Mouse (Mus musculus) retina, embryonic 14.5 days (tissue): ENCODE results near the gene Trim52.
"Not testable (repeated sequence)": the region's sequence is repeated elsewhere in the genome, so short reads cannot be mapped to it uniquely, and the experiment has no call there.

Source experiments
- DNase-seq: peaks from one replicate; pipeline ENCODE4 v3.0.0-alpha.2; 2015; ENCODE audit warnings: low spot score

Gene Trim52

GRCm38 (mm10) chr14:106105980-106106379, at the start of gene Trim52:
Gene Trim52 (plus strand): TSS chr14:106106198.
- no peak for DNase-seq

- no peak for DNase-seq
Observed at GRCm38 (mm10) chr14:106072608-106073007, 33.4 kb upstream of the Trim52 start.

GRCm38 (mm10) chr14:106075181-106076064, 30.6 kb upstream of the Trim52 start:
- no peak for DNase-seq

- DNase-seq = no peak
Observed at GRCm38 (mm10) chr14:106088480-106089037, 17.4 kb upstream of the Trim52 start.

DNA sequence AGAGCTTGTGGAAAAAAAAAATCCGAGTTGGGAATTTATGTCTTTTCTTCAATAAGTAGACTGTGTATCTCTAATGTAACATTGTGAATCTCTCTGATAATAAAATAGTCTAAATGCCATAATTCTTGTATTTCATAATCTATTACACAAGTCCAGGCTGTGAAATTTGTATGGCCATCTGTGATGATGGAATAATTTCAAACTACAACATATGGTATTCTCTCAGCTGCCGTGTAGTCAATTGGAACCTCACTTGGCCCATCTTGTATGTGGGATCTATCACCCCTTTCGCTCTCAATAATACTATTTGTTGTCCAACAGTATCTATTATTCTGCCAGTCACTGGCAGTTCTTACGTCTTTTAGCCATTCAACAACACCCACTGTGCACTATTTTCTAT, 9.2 kb upstream of the Trim52 start:
- DNase-seq = no peak

- no peak for DNase-seq
Observed at GRCm38 (mm10) chr14:106100858-106101257, 5.1 kb upstream of the Trim52 start.

DNA sequence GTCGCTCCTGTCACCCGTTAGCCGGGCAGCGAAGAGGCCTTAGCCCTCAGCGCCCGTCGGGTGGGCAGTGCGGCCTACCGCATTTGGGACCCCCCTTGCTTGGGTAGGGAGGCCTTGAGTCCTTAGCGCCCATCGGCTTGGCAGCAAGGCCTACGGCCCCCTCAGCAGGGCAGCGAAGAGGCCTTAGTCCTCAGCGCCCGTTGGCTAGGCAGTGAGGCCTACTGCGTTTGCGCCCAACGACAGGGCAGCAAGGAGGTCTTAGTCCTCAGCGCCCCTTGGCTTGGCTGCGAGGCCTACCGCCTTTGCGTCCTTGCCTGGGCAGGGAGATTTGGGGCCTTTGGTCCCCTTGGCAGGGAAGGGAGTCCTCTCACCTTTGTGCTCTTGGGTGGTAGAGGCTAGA, 427 bp downstream of the Trim52 start:
- DNase-seq = no peak

- DNase-seq = no peak
Observed at GRCm38 (mm10) chr14:106119371-106119770, 13.4 kb downstream of the Trim52 start.

DNA sequence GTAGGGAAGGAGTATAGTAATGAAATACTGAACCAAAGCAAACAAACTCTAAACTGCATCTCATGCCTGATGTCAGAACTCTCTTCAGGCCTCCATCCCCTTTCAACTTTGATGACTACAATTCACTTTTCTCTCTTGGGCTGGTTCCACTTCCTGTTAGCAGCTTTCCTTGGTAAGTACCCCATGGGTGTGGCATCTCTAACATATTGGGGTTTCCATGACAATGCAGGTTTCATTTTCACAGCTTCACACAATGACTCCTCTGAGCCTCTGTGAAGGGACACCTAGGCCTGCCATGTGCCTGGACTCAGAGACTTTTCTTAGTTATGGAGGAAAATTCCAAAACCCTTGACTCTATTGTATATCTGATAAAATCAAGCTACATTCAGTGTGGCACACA, 30.3 kb downstream of the Trim52 start:
- no peak for DNase-seq

DNA sequence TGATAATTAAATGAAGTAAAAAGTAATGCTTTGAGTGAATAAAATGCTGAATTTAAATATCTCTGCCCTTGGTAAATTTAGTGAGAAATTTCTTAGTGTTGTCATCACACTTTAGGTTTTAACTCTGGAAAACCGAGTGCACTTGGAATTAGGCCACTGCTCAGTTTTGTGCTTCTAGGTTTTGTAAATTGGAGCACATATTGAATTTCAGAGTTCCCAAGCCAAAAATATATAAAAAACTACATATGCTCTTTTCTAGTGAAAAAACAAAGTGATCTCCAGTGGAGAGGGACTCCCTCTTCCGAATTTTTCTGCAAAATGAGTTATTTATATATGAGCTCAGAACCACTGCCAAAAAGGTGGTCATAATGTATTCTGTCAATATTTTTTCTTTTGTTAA, 45.2 kb downstream of the Trim52 start:
- DNase-seq = no peak

GRCm38 (mm10) chr14:106154879-106155576, 49.0 kb downstream of the Trim52 start:
- DNase-seq = no peak

DNA sequence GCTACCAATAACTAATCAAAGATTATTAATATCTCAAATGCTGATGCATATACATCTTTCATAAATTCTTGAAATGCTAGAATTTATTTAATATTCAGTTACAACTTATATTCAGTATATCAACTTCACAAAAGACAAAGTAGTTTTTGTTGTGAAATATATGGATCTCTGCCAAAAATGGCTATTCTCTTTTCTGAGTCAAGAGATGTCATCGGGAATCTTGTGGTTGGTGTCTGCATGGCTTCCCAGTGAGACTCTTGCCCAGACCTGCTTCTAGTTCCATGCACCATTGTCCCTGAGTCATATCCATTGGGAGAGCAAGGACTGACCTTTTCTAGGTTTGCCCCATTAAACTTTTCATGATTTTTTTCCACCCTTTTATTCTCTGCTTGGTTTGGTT, 50.5 kb downstream of the Trim52 start:
- no peak for DNase-seq

DNA sequence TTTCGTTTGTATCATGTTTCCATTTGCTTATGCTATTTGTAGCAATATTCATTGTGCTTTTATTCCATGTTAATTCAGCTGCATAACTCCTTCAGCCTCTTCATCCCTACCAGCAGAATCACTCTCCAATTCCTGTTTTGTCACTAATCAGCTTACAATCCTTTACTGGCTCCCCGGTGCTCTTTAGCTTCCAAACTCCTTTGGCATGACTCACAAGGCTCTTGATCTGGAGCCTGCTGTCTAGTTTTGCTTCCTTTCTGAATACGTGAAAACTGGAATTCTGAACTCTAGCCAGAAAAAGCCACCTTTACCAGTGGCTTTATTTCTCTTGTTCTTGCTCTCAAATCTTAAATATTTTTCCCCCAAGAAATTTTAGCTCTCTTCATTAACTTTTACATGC, 56.3 kb downstream of the Trim52 start:
- DNase-seq = no peak

GRCm38 (mm10) chr14:106163196-106163595, 57.2 kb downstream of the Trim52 start:
- no peak for DNase-seq

DNA sequence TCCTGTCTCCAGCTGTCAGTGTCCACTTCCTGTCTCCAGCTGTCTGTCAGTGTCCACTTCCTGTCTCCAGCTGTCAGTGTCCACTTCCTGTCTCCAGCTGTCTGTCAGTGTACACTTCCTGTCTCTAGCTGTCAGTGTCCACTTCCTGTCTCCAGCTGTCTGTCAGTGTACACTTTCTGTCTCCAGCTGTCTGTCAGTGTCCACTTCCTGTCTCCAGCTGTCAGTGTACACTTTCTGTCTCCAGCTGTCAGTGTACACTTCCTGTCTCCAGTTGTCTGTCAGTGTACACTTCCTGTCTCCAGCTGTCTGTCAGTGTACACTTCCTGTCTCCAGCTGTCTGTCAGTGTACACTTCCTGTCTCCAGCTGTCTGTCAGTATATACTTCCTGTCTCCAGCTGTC, 57.9 kb downstream of the Trim52 start:
- not testable (repeated sequence) for DNase-seq

GRCm38 (mm10) chr14:106176879-106177278, 70.9 kb downstream of the Trim52 start:
- peak; percentile 54 for DNase-seq

GRCm38 (mm10) chr14:106178245-106178644, 72.2 kb downstream of the Trim52 start:
- DNase-seq = no peak

- peak; percentile 55 for DNase-seq
Observed at GRCm38 (mm10) chr14:106179102-106179727, 73.2 kb downstream of the Trim52 start.

GRCm38 (mm10) chr14:106179728-106180125, 73.7 kb downstream of the Trim52 start:
- DNase-seq = no peak

- no peak for DNase-seq
Observed at GRCm38 (mm10) chr14:106180616-106181015, 74.6 kb downstream of the Trim52 start.

- DNase-seq = no peak
Observed at GRCm38 (mm10) chr14:106183985-106184384, 78.0 kb downstream of the Trim52 start.
